Mouse (Mus musculus) layer of hippocampus, adult 2 months (tissue): Measurements from ENCODE around the gene Ogfod1. TPM values are rescaled to one million over a fixed set of nuclear protein-coding genes. Genes with fewer than 3 reads are reported as not detected.

ENCODE experiments used
- DNase-seq, 2 experiments: peaks; one replicate each; pipeline ENCODE4 v3.0.0; 2022; ENCODE audit warnings: low spot score in 2 of 2
- H3K27ac ChIP-seq: fragments of 200-600 bp; 2 replicates; pipeline ENCODE4 v1.8.1; 2022
- H3K4me3 ChIP-seq: fragments of 200-600 bp; 2 replicates; pipeline ENCODE4 v1.8.1; 2022; ENCODE audit warnings: mild to moderate bottlenecking
- CTCF ChIP-seq: fragments of 200-600 bp; conservative IDR thresholded peaks from 2 replicates; pipeline ENCODE4 v1.8.1; 2022; ENCODE audit warnings: antibody characterized with exemption, mild to moderate bottlenecking, moderate library complexity
- total RNA-seq, 2 experiments: library from RNA; stranded (reverse); gene quantifications; 2 replicates each; pipeline ENCODE4 v1.2.3; 2021

The Ogfod1 gene
- total RNA-seq, 2 experiments from 2014 or later = 108 to 110 TPM

- Histone ChIP-seq H3K4me3 (no peak overlapping the region), H3K27ac (no peak overlapping the region)
- no peak for DNase-seq
- TF ChIP-seq CTCF = peak; percentile 61
Observed at GRCm38 (mm10) chr8:94094281-94094680, 57.3 kb downstream of the Ogfod1 start.

GRCm38 (mm10) chr8:94098081-94098974 is 61.3 kb downstream of the Ogfod1 start, which contains the start of gene Bbs2:
Gene Bbs2, minus strand, starts transcription at chr8:94098928.
- Histone ChIP-seq H3K27ac (peak within 1 kb of the TSS; percentile 100), H3K4me3 (peak within 1 kb of the TSS; percentile 67)
- peak; percentile 99 to 100 for DNase-seq
- TF ChIP-seq CTCF = peak; percentile 66

- no peak for DNase-seq
- no peak for TF ChIP-seq CTCF
- Histone ChIP-seq H3K27ac (peak overlapping the region; percentile 100), H3K4me3 (peak overlapping the region; percentile 67)
Observed at GRCm38 (mm10) chr8:94098996-94099395, 62.0 kb downstream of the Ogfod1 start.

GRCm38 (mm10) chr8:94104146-94104545 is 67.1 kb downstream of the Ogfod1 start:
- no peak overlapping the region for H3K4me3 ChIP-seq
- peak; percentile 41 to 60 for DNase-seq
- TF ChIP-seq CTCF = peak; percentile 71
- H3K27ac ChIP-seq = peak overlapping the region; percentile 40; the same call in 1 of the 2 replicates

- Histone ChIP-seq H3K27ac (no peak overlapping the region), H3K4me3 (no peak overlapping the region)
- TF ChIP-seq CTCF = no peak
- no peak for DNase-seq
Observed at GRCm38 (mm10) chr8:94107871-94108270, 70.9 kb downstream of the Ogfod1 start.

- DNase-seq = no peak
- Histone ChIP-seq H3K4me3 (no peak overlapping the region), H3K27ac (no peak overlapping the region)
- TF ChIP-seq CTCF = no peak
Observed at GRCm38 (mm10) chr8:94109396-94109795, 72.4 kb downstream of the Ogfod1 start.

GRCm38 (mm10) chr8:94109835-94110234 is 72.8 kb downstream of the Ogfod1 start:
- TF ChIP-seq CTCF = peak; percentile 60
- H3K4me3 ChIP-seq = no peak overlapping the region

GRCm38 (mm10) chr8:94110526-94111177 is 73.7 kb downstream of the Ogfod1 start:
- DNase-seq = no peak
- no peak for TF ChIP-seq CTCF
- H3K4me3 ChIP-seq = no peak overlapping the region
- no peak overlapping the region for H3K27ac ChIP-seq

More at GRCm38 (mm10) chr8:94109835-94110234, 72.8 kb downstream of the Ogfod1 start:
- DNase-seq = no peak
- no peak overlapping the region for H3K27ac ChIP-seq

- no peak for DNase-seq
- Histone ChIP-seq H3K27ac (no peak overlapping the region), H3K4me3 (no peak overlapping the region)
- TF ChIP-seq CTCF = no peak
Observed at GRCm38 (mm10) chr8:94113435-94113834, 76.4 kb downstream of the Ogfod1 start.

GRCm38 (mm10) chr8:94113972-94114371 is 77.0 kb downstream of the Ogfod1 start:
- Histone ChIP-seq H3K4me3 (no peak overlapping the region), H3K27ac (no peak overlapping the region)
- no peak for DNase-seq
- TF ChIP-seq CTCF = no peak

Other genes with a start within 250 kb of the Ogfod1 start
- gene Gnao1, start 227.2 kb upstream of the Ogfod1 start, total RNA-seq = 100 to 1,000 TPM; 662 to 678 TPM
- gene Amfr, start 24.4 kb upstream of the Ogfod1 start, total RNA-seq = 100 to 1,000 TPM; 122 to 128 TPM
- 10 to 100 TPM; 53.3 to 56.6 TPM for gene Nudt21, start 167 bp upstream of the Ogfod1 start, total RNA-seq
- gene Bbs2, start 61.7 kb downstream of the Ogfod1 start, total RNA-seq = 10 to 100 TPM; 27.6 to 31.4 TPM
- not detected for gene Mt4, start 100.0 kb downstream of the Ogfod1 start, total RNA-seq
- 1,000 to 10,000 TPM; 1,175 to 1,192 TPM for gene Mt3, start 115.4 kb downstream of the Ogfod1 start, total RNA-seq
- 100 to 1,000 TPM; 545 to 546 TPM for gene Mt2, start 135.5 kb downstream of the Ogfod1 start, total RNA-seq
- 100 to 1,000 TPM; 636 to 650 TPM for gene Mt1, start 141.9 kb downstream of the Ogfod1 start, total RNA-seq
- 10 to 100 TPM; 62.9 to 66.3 TPM for gene Nup93, start 177.4 kb downstream of the Ogfod1 start, total RNA-seq